Mouse (Mus musculus): ENCODE measurements around the gene Ranbp3.

- TF ChIP-seq POLR2A (IDR thresholded peaks at IDR 0.05; ENCODE audit: low read depth, low read length) = no peak
- TF ChIP-seq CTCF (conservative IDR thresholded peaks at IDR 0.05; ENCODE audit: insufficient read depth, insufficient read length, low read depth, low read length) = no peak
These were observed 8.8 kb upstream of the Ranbp3 start for GRCm38 (mm10) chr17:56664333-56664732.

Measured in kidney, adult 2 months (tissue).